8 mouse cellular contexts compared by ENCODE assay signal in the genomic region with DNA sequence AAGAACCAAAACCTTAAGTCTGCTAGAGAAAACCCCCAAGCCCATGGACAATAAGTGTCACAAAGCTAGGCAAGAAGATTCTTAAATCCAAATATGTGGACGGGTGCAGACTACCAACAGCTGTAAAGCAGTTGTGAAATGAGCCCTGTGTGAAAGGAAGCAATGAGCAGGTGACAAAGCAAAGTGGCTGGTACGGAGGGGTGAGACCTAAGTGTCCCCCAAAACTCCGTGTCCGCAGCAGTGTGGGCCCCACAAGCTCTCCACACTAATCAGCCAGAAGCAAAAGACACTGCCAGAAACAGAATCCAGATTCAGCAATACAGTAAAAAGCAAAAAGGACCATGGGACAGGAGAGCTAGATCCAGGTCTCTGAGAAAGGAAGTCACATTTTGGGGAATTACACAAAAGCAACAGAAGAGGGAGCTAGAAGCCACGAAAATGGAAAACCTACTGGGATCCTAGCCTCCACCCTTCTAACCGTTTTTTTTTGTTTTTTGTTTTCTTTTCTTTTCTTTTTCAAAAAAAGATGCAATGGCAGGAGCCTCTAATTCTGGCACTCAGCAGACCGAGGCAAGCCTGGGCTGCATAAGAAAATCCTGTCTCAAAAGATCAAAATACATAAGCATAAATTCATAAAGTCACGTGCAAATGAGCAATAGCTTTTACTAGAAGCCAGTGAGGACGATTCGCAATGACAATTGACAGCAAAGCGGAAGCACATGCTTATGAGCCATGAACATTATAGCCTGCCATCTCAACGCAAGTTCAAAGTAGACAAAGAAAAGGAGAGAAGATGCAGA. TPM values are rescaled to one million over a fixed set of nuclear protein-coding genes. Genes with fewer than 3 reads are reported as not detected.
DNase-seq lines count a peak whose midpoint lies in the region; ATAC-seq and TF ChIP-seq lines count a peak whose summit lies in the region.

No protein-coding gene starts in this region.

- peak overlapping the region; percentile 21; the same call in 1 of the 2 replicates for H3K4me3 ChIP-seq in embryonic facial prominence, embryonic 15.5 days (replicated peaks)
- no peak overlapping the region for H3K4me3 ChIP-seq in hindbrain, embryonic 12.5 days
- H3K4me3 ChIP-seq in limb, embryonic 14.5 days (replicated peaks; ENCODE audit: low read length): no peak overlapping the region; the same call in 1 of the 2 replicates
- H3K4me3 ChIP-seq in midbrain, postnatal 0 days (ENCODE audit: low read depth, low read length): no peak overlapping the region

- TF ChIP-seq POLR2A in brain, embryonic 14.5 days (IDR thresholded peaks at IDR 0.05; ENCODE audit: borderline replicate concordance, extremely low read depth, insufficient read depth, insufficient read length, poor library complexity, severe bottlenecking): no peak
- TF ChIP-seq POLR2A in limb, embryonic 14.5 days (IDR thresholded peaks at IDR 0.05; ENCODE audit: borderline replicate concordance, extremely low read depth, insufficient read depth, insufficient read length): no peak

- no peaks in the 10 kb centered on the region for H3K36me3 ChIP-seq in embryonic facial prominence, embryonic 15.5 days
- H3K36me3 ChIP-seq in hindbrain, embryonic 12.5 days: no peaks in the 10 kb centered on the region
- H3K36me3 ChIP-seq in limb, embryonic 14.5 days (ENCODE audit: control insufficient read depth, insufficient read depth, low read length): no peaks in the 10 kb centered on the region
- no peaks in the 10 kb centered on the region for H3K36me3 ChIP-seq in midbrain, postnatal 0 days (ENCODE audit: insufficient read depth, low read length)

- 35% methylated on average over 12 of the region's 12 CpGs for WGBS in embryonic facial prominence, embryonic 15.5 days
- WGBS in hindbrain, embryonic 12.5 days: 43% methylated on average over 12 of the region's 12 CpGs
- WGBS in limb, embryonic 14.5 days: 38% methylated on average over 12 of the region's 12 CpGs
- WGBS in midbrain, postnatal 0 days: 30% methylated on average over 12 of the region's 12 CpGs

- TF ChIP-seq CTCF in brain, embryonic 14.5 days (IDR thresholded peaks at IDR 0.05; ENCODE audit: borderline replicate concordance, extremely low read depth, insufficient read depth, insufficient read length): peak; percentile 49
- peak; percentile 75 for TF ChIP-seq CTCF in midbrain, postnatal 0 days (IDR thresholded peaks at IDR 0.05)

- no peak for ATAC-seq in embryonic facial prominence, embryonic 15.5 days (ENCODE audit: insufficient number of reproducible peaks, low FRiP score, low TSS enrichment, low read depth)
- ATAC-seq in hindbrain, embryonic 12.5 days (ENCODE audit: low FRiP score): no peak; the same call in 1 of the 2 replicates
- peak; percentile 73; the same call in 1 of the 2 replicates for ATAC-seq in limb, embryonic 14.5 days (ENCODE audit: low FRiP score, low read depth)
- ATAC-seq in midbrain, postnatal 0 days (ENCODE audit: low FRiP score): 0 out of 2 replicates have a peak, but pooled peaks have one; percentile 31

- peak; percentile 33 for DNase-seq in left cerebral cortex, adult 11 months (ENCODE audit: low spot score)
- no peak for DNase-seq in left cerebral cortex, postnatal 4 days
- DNase-seq in brain, embryonic 14.5 days (ENCODE audit: low read depth): peak; percentile 76
- peak; percentile 51 for DNase-seq in limb, embryonic 14.5 days (ENCODE audit: low spot score)
- DNase-seq in midbrain, postnatal 0 days (ENCODE audit: low spot score): peak; percentile 60
- DNase-seq in testis, postnatal 14 days (ENCODE audit: low spot score): no peak

- no peaks in the 10 kb centered on the region for H3K9me3 ChIP-seq in embryonic facial prominence, embryonic 15.5 days (replicated peaks)
- no peaks in the 10 kb centered on the region for H3K9me3 ChIP-seq in hindbrain, embryonic 12.5 days (replicated peaks)
- no peaks in the 10 kb centered on the region for H3K9me3 ChIP-seq in limb, embryonic 14.5 days (ENCODE audit: control insufficient read depth, low read length)
- no peaks in the 10 kb centered on the region for H3K9me3 ChIP-seq in midbrain, postnatal 0 days (ENCODE audit: low read length)

- intact Hi-C loops in left cerebral cortex, postnatal 4 days (cut with DNase I): loop anchor here (5.0 to 10.0 kb wide), 2 partner anchors 153 to 200 kb away; no protein-coding TSS in a partner anchor

- H3K27me3 ChIP-seq in embryonic facial prominence, embryonic 15.5 days: no peaks in the 10 kb centered on the region
- H3K27me3 ChIP-seq in hindbrain, embryonic 12.5 days: no peaks in the 10 kb centered on the region
- no peaks in the 10 kb centered on the region for H3K27me3 ChIP-seq in limb, embryonic 14.5 days (ENCODE audit: control insufficient read depth, insufficient read depth, low read length)
- no peaks in the 10 kb centered on the region; the same call in 1 of the 2 replicates for H3K27me3 ChIP-seq in midbrain, postnatal 0 days (ENCODE audit: insufficient read depth, low read length)

- H3K4me2 ChIP-seq in embryonic facial prominence, embryonic 15.5 days (replicated peaks): peak overlapping the region; percentile 38; the same call in 1 of the 2 replicates
- H3K4me2 ChIP-seq in hindbrain, embryonic 12.5 days (replicated peaks): peak overlapping the region; percentile 26
- peak overlapping the region; percentile 22; the same call in 1 of the 2 replicates for H3K4me2 ChIP-seq in limb, embryonic 14.5 days (replicated peaks; ENCODE audit: low read depth, low read length, severe bottlenecking)
- peak overlapping the region; percentile 12; the same call in 1 of the 2 replicates for H3K4me2 ChIP-seq in midbrain, postnatal 0 days (ENCODE audit: low read depth, low read length, poor library complexity, severe bottlenecking)

- H3K4me1 ChIP-seq in embryonic facial prominence, embryonic 15.5 days: no peaks in the 10 kb centered on the region
- no peaks in the 10 kb centered on the region for H3K4me1 ChIP-seq in hindbrain, embryonic 12.5 days
- H3K4me1 ChIP-seq in limb, embryonic 14.5 days (ENCODE audit: control insufficient read depth, insufficient read depth, low read length): no peaks in the 10 kb centered on the region
- no peaks in the 10 kb centered on the region for H3K4me1 ChIP-seq in midbrain, postnatal 0 days (ENCODE audit: insufficient read depth, low read length)

- no peak overlapping the region; the same call in 1 of the 2 replicates for H3K27ac ChIP-seq in embryonic facial prominence, embryonic 15.5 days (replicated peaks)
- H3K27ac ChIP-seq in hindbrain, embryonic 12.5 days: no peak overlapping the region
- H3K27ac ChIP-seq in limb, embryonic 14.5 days (replicated peaks; ENCODE audit: low read depth, low read length): no peak overlapping the region
- H3K27ac ChIP-seq in midbrain, postnatal 0 days (ENCODE audit: low read depth, low read length): no peak overlapping the region

- no peak overlapping the region for H3K9ac ChIP-seq in embryonic facial prominence, embryonic 15.5 days
- no peak overlapping the region for H3K9ac ChIP-seq in hindbrain, embryonic 12.5 days
- H3K9ac ChIP-seq in limb, embryonic 14.5 days (ENCODE audit: low read depth, low read length, severe bottlenecking): no peak overlapping the region
- H3K9ac ChIP-seq in midbrain, postnatal 0 days (replicated peaks; ENCODE audit: low read length, poor library complexity, severe bottlenecking): no peak overlapping the region

RNA-seq across cellular contexts. Expression of a gene that starts 46.4 kb away (rescaled TPM):
- 10 to 100 TPM in 1 of 2 experiments, 1 to 10 TPM in 1; 7.6 to 13.2 TPM for total RNA-seq in left cerebral cortex, postnatal 4 days (2021)
- 3.1 and 4.1 TPM in 2 replicates for polyA plus RNA-seq in brain, embryonic 14.5 days (2012; rRNA removed)
- 1.3 TPM in 2 replicates for polyA plus RNA-seq in embryonic facial prominence, embryonic 15.5 days (2015; fragmentation: Nextera tagmentation; extraction: Ambion mirVana)
- polyA plus RNA-seq in hindbrain, embryonic 12.5 days (2016; fragmentation: Nextera tagmentation; extraction: Ambion mirVana): 0.71 and 0.82 TPM in 2 replicates
- polyA plus RNA-seq in limb, embryonic 14.5 days (2012; rRNA removed): 6.1 and 7.7 TPM in 2 replicates
- 2.6 and 3.0 TPM in 2 replicates for polyA plus RNA-seq in limb, embryonic 14.5 days (2014; fragmentation: Nextera tagmentation; extraction: Ambion mirVana)
- 30.8 and 33.2 TPM in 2 replicates for total RNA-seq in midbrain, postnatal 0 days (2014; rRNA removed)
- polyA plus RNA-seq in midbrain, postnatal 0 days (2015; fragmentation: Nextera tagmentation; extraction: Ambion mirVana): 31.6 and 31.8 TPM in 2 replicates

Comparison
In these comparisons a context has a peak if more than half of its experiments do, and no peak if none do; other contexts are left out.
1. DNase-seq: peak in left cerebral cortex, adult 11 months (single experiment), brain, embryonic 14.5 days (single experiment), limb, embryonic 14.5 days (single experiment) and midbrain, postnatal 0 days (single experiment); none in left cerebral cortex, postnatal 4 days (single experiment) and testis, postnatal 14 days (single experiment).
2. ATAC-seq: peak in limb, embryonic 14.5 days (single experiment) and midbrain, postnatal 0 days (single experiment); none in embryonic facial prominence, embryonic 15.5 days (single experiment) and hindbrain, embryonic 12.5 days (single experiment).
3. Peak in every context shown above with its lines, with median percentiles within 50 percentile points of each other: H3K4me2 ChIP-seq.